Mouse (Mus musculus) ES-CJ7 (cell line): ENCODE results near the gene Zfp935.
A peak's percentile ranks its signal among the peaks of the same experiment; 100 is the strongest.
"Not testable (repeated sequence)": the region's sequence is repeated elsewhere in the genome, so short reads cannot be mapped to it uniquely, and the experiment has no call there.

Experiments
- DNase-seq: peaks from one replicate; pipeline ENCODE4 v3.0.0; 2011; ENCODE audit warnings: low read depth, low spot score

Zfp935 gene

GRCm38 (mm10) chr13:62558189-62559110 lies at the start of gene Zfp935:
TSS of gene Zfp935 (minus strand) at chr13:62558511.
- peak; percentile 30 for DNase-seq

- not testable (repeated sequence) for DNase-seq
Observed at GRCm38 (mm10) chr13:62571099-62571498, 12.8 kb upstream of the Zfp935 start, which contains the start of gene Zfp934. TSS of gene Zfp934 (minus strand) at chr13:62571199.

- DNase-seq, result not testable (repeated sequence)
Observed at GRCm38 (mm10) chr13:62561696-62562095, 3.4 kb upstream of the Zfp935 start.

- DNase-seq, result peak; percentile 59
Observed at GRCm38 (mm10) chr13:62530129-62530528, 28.2 kb downstream of the Zfp935 start.

GRCm38 (mm10) chr13:62510641-62511420 lies 47.5 kb downstream of the Zfp935 start:
- DNase-seq, result peak; percentile 94

- not testable (repeated sequence) for DNase-seq
Observed at GRCm38 (mm10) chr13:62472661-62473060, 85.7 kb downstream of the Zfp935 start.

GRCm38 (mm10) chr13:62469947-62470346 lies 88.4 kb downstream of the Zfp935 start:
- DNase-seq, result peak; percentile 87

- DNase-seq, result peak; percentile 94
Observed at GRCm38 (mm10) chr13:62466424-62467334, 91.6 kb downstream of the Zfp935 start, which contains the start of gene Gm49359. TSS of gene Gm49359 (minus strand) at chr13:62466832.
